Mouse (Mus musculus) embryo, embryonic 11 days (tissue): ENCODE measurements at regions not wholly inside any gene's neighbourhood (a gene's known extent, or its start where the extent isn't known, plus 50 kb on each side); places are given as distances from the start of the nearest gene placed in this dataset.

Source experiments
- DNase-seq: peaks from one replicate; pipeline ENCODE4 v3.0.0-alpha.2; 2015

DNA sequence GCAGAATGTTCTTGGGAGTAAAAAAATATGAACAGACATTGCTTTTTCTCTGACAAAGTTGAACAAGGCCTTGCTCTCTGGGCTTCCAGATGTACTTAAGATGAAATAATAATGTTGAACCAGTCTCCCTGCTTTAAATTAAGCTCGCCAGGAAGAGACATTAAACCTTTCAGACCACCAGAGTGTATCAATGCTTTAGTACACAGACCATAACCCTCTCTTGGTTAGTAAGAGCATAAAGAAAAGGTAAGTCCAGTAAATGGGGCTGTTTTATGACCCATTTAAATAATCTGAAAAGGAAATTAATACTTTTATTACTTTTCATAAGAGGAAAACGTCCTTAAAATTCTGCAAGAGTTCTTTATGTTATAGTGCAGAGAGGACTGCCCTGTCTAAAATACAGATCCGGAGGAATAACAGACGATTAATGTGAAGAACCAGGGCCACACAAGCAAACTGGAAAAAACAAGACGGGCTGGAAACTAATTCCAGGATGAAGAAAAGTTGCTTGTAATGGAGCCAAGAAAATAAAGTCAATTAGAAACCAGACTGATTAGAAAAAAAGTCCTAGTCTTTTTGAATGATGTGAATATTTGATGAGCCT, 74.4 kb downstream of the Mettl11b start:
- DNase-seq, result no peak

DNA sequence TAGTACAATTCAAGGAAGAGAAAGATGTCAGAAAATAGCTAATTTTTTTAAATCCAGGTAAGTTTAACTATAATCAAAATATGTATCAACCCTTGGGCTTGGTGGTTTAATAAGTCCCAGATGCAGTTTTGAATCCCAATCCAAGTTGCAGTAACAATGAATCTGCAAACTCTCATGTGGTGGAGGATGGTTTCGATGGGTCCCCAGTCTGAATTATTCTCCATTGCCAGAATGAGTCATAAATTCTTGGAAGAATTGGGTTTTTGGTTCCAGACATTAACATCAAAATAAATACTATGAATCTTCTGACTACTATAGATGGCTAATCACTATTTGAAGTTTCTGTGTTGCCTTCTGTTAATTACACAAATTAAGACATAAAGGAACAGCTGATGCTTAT, 82.9 kb downstream of the Mettl11b start:
- no peak for DNase-seq

GRCm38 (mm10) chr1:163640527-163641228, 84.4 kb downstream of the Mettl11b start:
- peak; percentile 29 for DNase-seq

- DNase-seq, result no peak
Measured at GRCm38 (mm10) chr1:163630291-163630812, 94.7 kb downstream of the Mettl11b start.

GRCm38 (mm10) chr1:163624887-163625286, 100.1 kb downstream of the Mettl11b start:
- no peak for DNase-seq

DNA sequence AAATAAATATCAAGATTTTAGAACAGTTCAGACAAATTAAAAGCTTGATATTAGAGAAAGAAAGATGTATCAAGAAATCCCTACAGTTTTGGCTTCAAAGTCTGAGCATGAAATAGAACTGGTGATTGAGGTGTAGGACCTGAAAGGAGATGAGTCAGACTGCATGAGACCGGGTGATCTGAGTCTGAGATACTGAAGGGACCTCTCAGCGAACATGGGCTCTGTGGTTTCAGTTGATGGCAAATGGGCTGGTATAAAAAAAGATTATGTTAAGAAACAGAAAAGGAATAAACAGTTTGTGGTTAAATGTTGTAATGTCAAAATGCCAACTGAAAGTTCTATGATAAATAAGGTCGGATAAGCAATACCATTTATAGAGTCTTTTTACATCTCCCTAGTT, 103.7 kb downstream of the Mettl11b start:
- no peak for DNase-seq

GRCm38 (mm10) chr1:163619831-163620230, 105.2 kb downstream of the Mettl11b start:
- peak; percentile 23 for DNase-seq

DNA sequence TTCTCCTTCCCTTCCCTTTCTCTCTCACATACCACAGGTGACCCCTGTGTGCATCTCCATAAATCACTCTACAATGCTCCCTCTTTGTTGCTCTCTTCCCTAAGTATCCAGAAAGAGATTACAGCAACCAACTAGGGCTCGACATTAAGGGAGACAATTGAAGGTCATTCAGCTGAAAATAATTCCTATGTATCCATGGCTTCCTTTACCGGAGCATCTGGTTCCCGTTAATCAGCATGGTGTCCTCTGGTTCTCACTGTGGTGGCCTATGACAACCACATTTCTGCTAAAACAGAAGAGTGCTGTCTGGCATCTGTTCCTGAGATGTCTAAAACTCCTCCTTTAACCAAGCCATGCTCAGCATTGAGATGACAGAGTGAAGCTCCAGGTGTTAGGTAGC, 106.9 kb downstream of the Mettl11b start:
- DNase-seq, result peak; percentile 64

DNA sequence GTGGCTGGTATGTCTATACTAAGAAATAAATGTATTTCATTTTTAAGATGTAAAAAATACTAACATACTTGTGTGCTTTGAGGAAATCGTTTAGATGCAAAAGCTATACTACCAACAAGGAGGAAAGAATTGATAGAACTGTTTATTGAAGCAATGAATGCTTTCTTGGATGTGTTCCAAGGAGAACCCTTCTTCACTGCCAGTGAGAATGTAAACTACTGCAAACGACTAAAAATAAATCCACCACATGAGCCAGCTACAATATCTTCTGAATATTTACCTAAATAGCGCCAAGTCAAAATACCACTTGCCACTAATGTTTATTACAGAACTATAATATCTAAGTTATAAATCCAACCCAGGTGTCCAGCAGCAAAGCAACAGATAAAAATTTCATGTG, 108.4 kb downstream of the Mettl11b start:
- DNase-seq, result no peak

DNA sequence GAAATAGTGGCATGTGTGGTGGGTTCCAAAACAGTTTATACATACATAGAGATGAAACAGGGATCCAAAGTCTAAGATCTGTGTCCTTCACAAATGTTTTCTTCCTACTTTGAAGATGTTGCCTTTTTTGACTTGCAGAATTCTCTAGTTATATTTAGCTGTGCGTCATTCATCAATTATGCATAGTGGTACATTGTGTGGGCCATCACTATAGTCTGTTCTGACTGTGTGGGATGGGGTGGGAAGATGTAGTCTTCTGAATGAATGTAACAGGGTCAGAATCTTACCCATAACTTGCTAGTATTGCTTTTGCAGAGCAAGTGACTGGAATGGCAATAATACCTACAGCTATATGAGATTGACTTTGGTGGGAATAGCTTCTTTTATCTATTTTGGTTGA, 116.6 kb downstream of the Mettl11b start:
- DNase-seq, result no peak

DNA sequence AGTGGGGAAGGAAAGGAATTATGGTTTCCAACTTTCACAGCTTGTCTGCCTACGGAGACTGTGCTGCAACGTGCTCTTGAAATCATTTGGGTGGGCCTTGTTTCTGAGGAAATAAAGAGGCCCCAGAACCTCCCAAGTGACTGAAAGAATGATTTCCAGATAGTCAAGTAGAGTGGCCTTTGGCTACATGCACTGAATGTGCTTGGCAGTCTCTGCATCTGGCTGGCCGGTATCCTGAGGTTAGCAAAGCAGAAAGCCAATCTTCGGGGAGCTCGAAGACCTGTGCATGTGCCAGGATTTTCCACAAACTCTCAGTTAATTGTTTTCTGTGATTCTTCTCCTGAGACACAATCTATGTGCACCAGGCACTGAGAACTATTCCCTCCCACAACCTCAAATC, 117.3 kb downstream of the Mettl11b start:
- no peak for DNase-seq

DNA sequence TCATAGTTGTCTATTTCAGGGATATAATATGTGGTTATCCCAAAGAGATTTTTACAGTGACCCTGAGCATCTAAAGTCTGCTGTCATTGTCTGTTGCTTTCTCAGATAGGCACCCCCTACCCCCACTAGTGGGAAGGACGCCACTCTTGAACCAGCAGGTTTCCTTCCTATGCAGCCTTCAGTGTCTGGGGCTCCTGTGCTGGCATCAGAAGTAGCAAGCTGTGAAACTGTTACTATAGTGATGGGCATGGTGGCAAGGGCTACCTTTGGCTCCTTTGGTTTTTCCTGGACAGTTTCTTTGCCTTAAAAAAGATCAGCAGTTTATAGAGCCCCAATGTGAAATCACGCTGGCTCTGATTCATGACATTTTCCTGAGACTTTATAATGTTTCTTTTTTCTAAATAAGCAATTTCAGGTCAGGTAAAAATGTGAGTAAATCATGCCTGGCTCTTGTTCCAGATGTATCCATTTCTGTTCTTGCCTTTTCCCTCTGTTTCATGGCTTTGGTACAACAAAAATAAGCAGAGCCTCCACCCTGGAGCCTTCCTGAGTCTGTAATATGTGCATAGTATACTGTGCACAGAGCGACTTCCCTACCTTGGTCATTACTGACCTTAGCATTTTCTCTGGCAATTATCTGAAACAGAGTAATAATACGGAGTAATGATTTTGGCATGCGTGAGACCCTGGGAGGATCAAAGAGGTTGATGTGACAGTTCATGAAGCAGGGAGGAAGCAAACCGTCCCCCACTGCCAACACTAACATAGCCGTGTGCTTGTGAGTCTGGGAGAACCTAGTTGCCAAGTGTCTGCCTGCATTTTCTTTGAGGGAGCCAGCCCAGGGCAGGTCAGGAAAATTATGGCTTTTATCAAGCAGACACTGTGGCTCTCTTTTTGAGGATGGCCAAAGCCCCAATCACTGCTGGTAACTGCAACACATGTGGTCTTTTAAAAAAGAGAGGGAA, 124.8 kb downstream of the Mettl11b start:
- DNase-seq, result peak; percentile 4

DNA sequence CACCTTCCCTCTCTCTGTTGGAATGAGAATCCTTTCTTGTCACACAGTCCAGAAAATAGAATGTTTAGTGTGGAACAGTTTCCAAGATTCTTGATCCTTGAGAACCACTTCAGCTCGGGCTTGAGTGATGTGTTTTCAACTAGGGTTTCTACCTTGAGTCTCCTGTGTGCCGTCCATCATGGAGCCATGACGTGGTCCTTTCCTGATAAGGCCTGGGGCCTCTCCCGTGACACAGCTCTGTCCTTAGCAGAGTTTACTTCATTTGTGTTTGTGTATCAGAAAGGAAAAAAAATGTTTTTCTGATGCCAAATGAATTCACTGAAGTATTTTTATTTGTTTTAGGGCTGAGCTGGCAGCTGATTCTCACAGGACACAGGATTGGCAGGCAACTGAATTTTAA, 148.6 kb downstream of the Mettl11b start:
- DNase-seq, result no peak

- DNase-seq, result no peak
Measured at GRCm38 (mm10) chr1:163575593-163575992, 149.4 kb downstream of the Mettl11b start.

- DNase-seq, result peak; percentile 75
Measured at GRCm38 (mm10) chr1:163574409-163575161, 150.4 kb downstream of the Mettl11b start.

- DNase-seq, result no peak
Measured at GRCm38 (mm10) chr1:163573533-163573932, 151.5 kb downstream of the Mettl11b start.

GRCm38 (mm10) chr1:163563791-163564190, 160.3 kb upstream of the Gorab start:
- DNase-seq, result no peak

GRCm38 (mm10) chr1:163563064-163563463, 159.6 kb upstream of the Gorab start:
- no peak for DNase-seq

DNA sequence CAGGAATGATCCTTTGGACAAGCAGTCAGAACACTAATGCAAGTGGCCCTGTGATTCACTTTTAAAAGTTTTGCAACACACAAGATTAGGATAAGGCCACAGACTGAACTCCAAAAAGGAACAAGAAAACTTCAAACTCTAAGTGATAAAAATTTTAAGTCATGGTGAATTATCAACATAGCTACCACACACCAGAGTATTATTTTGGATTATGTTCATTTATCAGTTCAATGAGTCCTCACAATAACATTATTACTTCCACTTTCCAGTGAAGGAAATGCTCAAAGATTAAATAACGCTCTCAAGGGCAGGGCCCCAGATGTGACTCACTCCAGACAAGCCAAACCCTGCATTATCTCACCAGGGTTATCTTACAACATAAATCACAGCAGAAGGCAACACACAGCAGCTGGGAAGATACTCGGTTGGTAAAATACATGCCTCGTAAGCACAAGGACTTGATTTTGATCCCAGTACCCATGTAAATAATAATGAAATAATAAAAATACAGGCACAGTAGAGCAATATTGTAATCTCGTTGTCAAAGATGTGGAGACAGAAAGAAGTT, 158.8 kb upstream of the Gorab start:
- DNase-seq, result no peak

DNA sequence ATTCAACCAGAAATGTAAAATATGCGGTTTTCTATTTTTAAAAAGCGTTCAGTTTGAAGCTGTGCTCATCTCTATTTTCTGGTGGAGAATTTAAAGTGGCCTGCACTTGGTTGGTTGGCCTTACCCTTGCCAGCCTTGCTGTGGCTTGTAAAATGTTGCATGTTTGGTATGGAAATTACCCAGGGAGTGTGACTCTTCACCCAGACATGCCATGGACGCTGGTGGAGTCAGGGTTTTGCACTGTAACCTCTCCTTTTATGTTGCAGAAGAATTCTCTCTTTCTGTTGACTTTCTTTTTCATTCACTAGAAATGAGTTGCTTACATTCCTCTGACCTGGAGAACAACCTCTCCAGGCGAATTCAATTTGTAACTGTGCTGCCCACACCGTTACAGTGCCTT, 157.5 kb upstream of the Gorab start:
- DNase-seq, result no peak

- DNase-seq, result no peak
Measured at GRCm38 (mm10) chr1:163560276-163560943, 156.9 kb upstream of the Gorab start.

DNA sequence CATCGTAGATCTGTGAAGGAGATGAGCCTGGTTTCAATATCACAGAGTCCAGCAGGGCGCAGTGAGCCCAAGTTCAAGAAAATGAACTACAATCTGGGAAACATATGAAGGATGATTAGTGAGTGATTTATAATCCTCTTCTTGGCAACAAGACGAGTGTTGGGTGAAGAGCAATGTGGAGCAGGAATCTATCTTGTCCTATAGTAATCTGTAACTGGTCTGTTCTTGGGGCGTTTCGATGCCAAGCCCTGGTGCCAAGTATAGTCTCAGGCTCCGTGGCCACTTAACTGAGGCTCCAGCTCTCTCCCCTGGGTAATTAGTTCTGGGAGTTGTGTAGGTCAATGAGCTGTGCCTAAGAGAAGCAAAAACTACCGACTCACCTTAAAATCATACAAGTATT, 154.4 kb upstream of the Gorab start:
- no peak for DNase-seq
